Mouse (Mus musculus) liver, adult (tissue): ENCODE data around the gene Cmtm8.
A peak's percentile ranks its signal among the peaks of the same experiment; 100 is the strongest.

Experiments used
- GATA4 ChIP-seq: IDR thresholded peaks from 2 replicates; pipeline ENCODE4 v1.6.1; 2014; ENCODE audit warnings: mild to moderate bottlenecking, low read length; ENCODE audit not compliant: insufficient replicate concordance

Gene Cmtm8

GRCm38 (mm10) chr9:114829669-114830068 lies 14.3 kb downstream of the Cmtm8 start:
- no peak for TF ChIP-seq GATA4

- no peak for TF ChIP-seq GATA4
These were observed 15.6 kb downstream of the Cmtm8 start for GRCm38 (mm10) chr9:114828377-114828776.

GRCm38 (mm10) chr9:114827242-114827852 lies 16.6 kb downstream of the Cmtm8 start:
- peak; percentile 78; the same call in 1 of the 2 replicates for TF ChIP-seq GATA4

GRCm38 (mm10) chr9:114824166-114824565 lies 19.8 kb downstream of the Cmtm8 start:
- TF ChIP-seq GATA4, result no peak

- no peak for TF ChIP-seq GATA4
These were observed 22.2 kb downstream of the Cmtm8 start for GRCm38 (mm10) chr9:114821548-114822289.

- TF ChIP-seq GATA4, result no peak
These were observed 25.0 kb downstream of the Cmtm8 start for GRCm38 (mm10) chr9:114818918-114819317.

GRCm38 (mm10) chr9:114817012-114817411 lies 26.9 kb downstream of the Cmtm8 start:
- TF ChIP-seq GATA4, result no peak

- TF ChIP-seq GATA4, result no peak
These were observed 27.8 kb downstream of the Cmtm8 start for GRCm38 (mm10) chr9:114816121-114816520.

- TF ChIP-seq GATA4, result no peak
These were observed 28.6 kb downstream of the Cmtm8 start for GRCm38 (mm10) chr9:114815315-114815714.

- no peak for TF ChIP-seq GATA4
These were observed 32.0 kb downstream of the Cmtm8 start for GRCm38 (mm10) chr9:114812001-114812400.

GRCm38 (mm10) chr9:114810837-114811236 lies 33.1 kb downstream of the Cmtm8 start:
- TF ChIP-seq GATA4, result no peak

- no peak for TF ChIP-seq GATA4
These were observed 35.3 kb downstream of the Cmtm8 start for GRCm38 (mm10) chr9:114808671-114809070.

- TF ChIP-seq GATA4, result no peak
These were observed 36.7 kb downstream of the Cmtm8 start for GRCm38 (mm10) chr9:114807261-114807660.

- 0 out of 2 replicates have a peak, but pooled peaks have one; percentile 13 for TF ChIP-seq GATA4
These were observed 38.7 kb downstream of the Cmtm8 start for GRCm38 (mm10) chr9:114805151-114805671.

GRCm38 (mm10) chr9:114802191-114802590 lies 41.8 kb downstream of the Cmtm8 start:
- TF ChIP-seq GATA4, result no peak

- TF ChIP-seq GATA4, result no peak
These were observed 42.7 kb downstream of the Cmtm8 start for GRCm38 (mm10) chr9:114801301-114801700.

GRCm38 (mm10) chr9:114799498-114800107 lies 44.4 kb downstream of the Cmtm8 start:
- no peak for TF ChIP-seq GATA4

GRCm38 (mm10) chr9:114798845-114799244 lies 45.1 kb downstream of the Cmtm8 start:
- TF ChIP-seq GATA4, result no peak
